Mouse (Mus musculus): ENCODE measurements around the gene Yju2.

DNA sequence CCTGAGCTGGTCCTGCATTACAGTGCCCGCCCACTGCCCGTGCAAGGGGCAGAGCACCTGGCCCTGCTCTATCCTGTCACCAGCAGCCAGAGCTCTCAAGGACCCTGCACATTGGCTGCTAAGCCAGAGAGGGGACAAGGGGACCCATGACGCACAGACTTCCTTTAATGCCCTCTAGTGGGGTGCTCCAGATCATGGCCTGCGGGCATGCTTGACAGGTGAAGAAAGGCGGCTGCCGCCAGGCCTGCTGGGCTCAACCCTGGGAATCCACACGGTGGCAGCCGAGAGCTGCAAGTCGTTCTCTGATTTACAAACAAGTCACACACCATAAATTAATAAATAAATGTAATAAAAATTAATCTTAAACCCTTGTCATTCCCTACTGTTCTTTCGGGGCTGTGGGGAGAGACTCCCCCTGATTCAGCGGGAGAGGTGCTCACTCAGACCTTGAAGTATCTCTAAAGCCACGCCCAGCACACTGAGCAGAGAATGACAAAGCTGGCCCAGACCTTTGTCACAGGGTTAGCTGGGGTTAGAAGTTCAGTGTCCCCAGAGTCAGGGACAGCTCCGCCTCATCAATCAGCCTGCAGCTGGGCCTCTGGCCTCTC lies 17.5 kb downstream of the Yju2 start:
- TF ChIP-seq ZNF384 (IDR thresholded peaks at IDR 0.05; ENCODE audit: low read depth, low read length) (no peak), MAFK (IDR thresholded peaks at IDR 0.05; ENCODE audit: insufficient read depth, low read depth, low read length) (no peak)

Measured in ES-E14 (cell line).